Comparison of ENCODE assay signal across 8 mouse cellular contexts in genomic region chr8:119843444-119843843, GRCm38 (mm10). TPM values are rescaled to one million over a fixed set of nuclear protein-coding genes. Genes with fewer than 3 reads are reported as not detected.
DNase-seq lines count a peak whose midpoint lies in the region; ATAC-seq lines count a peak whose summit lies in the region.

No protein-coding gene starts in this region.

- ATAC-seq in kidney, embryonic 15.5 days (replicated peaks; ENCODE audit: low FRiP score), result no peak
- peak; percentile 61; the same call in 1 of the 2 replicates for ATAC-seq in neutrophil, adult 5-6 weeks (ENCODE audit: extremely low read depth, insufficient number of reproducible peaks, low FRiP score, poor library complexity, severe bottlenecking)

- peaks cover 5% of the 10 kb centered on the region; the same call in 1 of the 2 replicates for H3K27me3 ChIP-seq in kidney, embryonic 15.5 days

- intact Hi-C loops in heart, postnatal 14 days (cut with DNase I), result loop anchor here (1.0 to 2.0 kb wide), 2 partner anchors 61 to 159 kb away; no protein-coding TSS in a partner anchor
- intact Hi-C loops in left cerebral cortex, postnatal 10 days (cut with DNase I), result loop anchor here (1.0 to 5.0 kb wide), 2 partner anchors 59 to 156 kb away; no protein-coding TSS in a partner anchor

- H3K9me3 ChIP-seq in kidney, embryonic 15.5 days (replicated peaks), result no peaks in the 10 kb centered on the region

- no peak overlapping the region for H3K4me3 ChIP-seq in kidney, embryonic 15.5 days (replicated peaks)

- H3K27ac ChIP-seq in kidney, embryonic 15.5 days, result no peak overlapping the region

- peaks cover 31% of the 10 kb centered on the region for H3K4me1 ChIP-seq in kidney, embryonic 15.5 days

- no peak overlapping the region for H3K4me2 ChIP-seq in kidney, embryonic 15.5 days

- no peak overlapping the region for H3K9ac ChIP-seq in kidney, embryonic 15.5 days

- no peaks in the 10 kb centered on the region for H3K36me3 ChIP-seq in kidney, embryonic 15.5 days

- 2% methylated on average over 4 of the region's 4 CpGs for WGBS in kidney, embryonic 15.5 days

- DNase-seq in kidney, adult 18-20 months, result peak; percentile 78
- DNase-seq in MN1 (ENCODE audit: low spot score), result peak; percentile 90
- peak; percentile 89 for DNase-seq in cerebellum, adult 9-10 months
- DNase-seq in heart, postnatal 14 days, result peak; percentile 78 to 87
- peak; percentile 77 to 83 for DNase-seq in left cerebral cortex, postnatal 10 days (ENCODE audit: extremely low spot score in 1 of 2, low spot score in 2 of 2)
- DNase-seq in thymus, postnatal 10 days (ENCODE audit: low spot score in 2 of 2), result peak; percentile 78 to 92

RNA-seq across cellular contexts. Expression of gene Cotl1, which starts 3.1 kb away (rescaled TPM):
- 99.2 and 138 TPM in 2 replicates for polyA plus RNA-seq in kidney, embryonic 15.5 days (2015; fragmentation: Nextera tagmentation; extraction: Ambion mirVana)
- 10 to 100 TPM; 26.1 to 29.3 TPM for total RNA-seq in heart, postnatal 14 days (2021)
- 100 to 1,000 TPM in 1 of 2 experiments, 10 to 100 TPM in 1; 96.5 to 100 TPM for total RNA-seq in left cerebral cortex, postnatal 10 days (2021)
- 348 and 428 TPM in 2 replicates for total RNA-seq in neutrophil, adult 5-6 weeks (2017)

RNA-seq across cellular contexts. Expression of gene Klhl36, which starts 18.6 kb away (rescaled TPM):
- 16.7 and 18.4 TPM in 2 replicates for polyA plus RNA-seq in kidney, embryonic 15.5 days (2015; fragmentation: Nextera tagmentation; extraction: Ambion mirVana)
- total RNA-seq in heart, postnatal 14 days (2021), result 1 to 10 TPM; 3.7 TPM
- total RNA-seq in left cerebral cortex, postnatal 10 days (2021), result 1 to 10 TPM; 7.3 to 8.2 TPM
- total RNA-seq in neutrophil, adult 5-6 weeks (2017), result 10.0 and 14.7 TPM in 2 replicates
